Mouse (Mus musculus) v-Abl transformed pro-B cells (cell line): ENCODE data around the gene Serpinb9d.
"Not testable (repeated sequence)": the region's sequence is repeated elsewhere in the genome, so short reads cannot be mapped to it uniquely, and the experiment has no call there.

Experiments used
- in situ Hi-C, 2 experiments: fragments of 400-800 bp; cut with MboI; formaldehyde crosslinking; loops; one replicate each; pipeline ENCODE4 v1.15.1; 2025; ENCODE audit not compliant: unreplicated experiment in 2 of 2

The Serpinb9d gene

GRCm38 (mm10) chr13:33192659-33193058 is at the start of gene Serpinb9d:
Gene Serpinb9d (plus strand): TSS chr13:33192959.
- in situ Hi-C loops, result no loop called here

- in situ Hi-C loops, result no loop called here
Measured at GRCm38 (mm10) chr13:33159642-33160041, 33.1 kb upstream of the Serpinb9d start, which contains the start of gene Serpinb9c. Gene Serpinb9c (minus strand): TSS chr13:33159742.

- in situ Hi-C loops, result not testable (repeated sequence)
Measured at GRCm38 (mm10) chr13:33190486-33190885, 2.3 kb upstream of the Serpinb9d start.

GRCm38 (mm10) chr13:33199740-33200139 is 7.0 kb downstream of the Serpinb9d start:
- in situ Hi-C loops, result no loop called here

- in situ Hi-C loops, result not testable (repeated sequence)
Measured at GRCm38 (mm10) chr13:33249312-33249711, 56.6 kb downstream of the Serpinb9d start, which contains the start of gene Serpinb9e. Gene Serpinb9e (plus strand): TSS chr13:33249612.
